Mouse (Mus musculus) G1E (cell line): ENCODE data around the gene March9. TPM values are rescaled to one million over a fixed set of nuclear protein-coding genes. Genes with fewer than 3 reads are reported as not detected.
A peak's percentile ranks its signal among the peaks of the same experiment; 100 is the strongest.

ENCODE experiments used
- ATAC-seq: 2 replicates; pipeline ENCODE4 v1.8.0; 2016; ENCODE audit warnings: mild to moderate bottlenecking; ENCODE audit not compliant: insufficient number of reproducible peaks, poor library complexity, low FRiP score, severe bottlenecking; ENCODE audit errors: extremely low read depth
- DNase-seq: peaks from one replicate; pipeline ENCODE4 v3.0.0; 2012; ENCODE audit warnings: low spot score
- H3K27me3 ChIP-seq: 2 replicates; pipeline ENCODE4 v1.6.1; 2012; ENCODE audit warnings: mild to moderate bottlenecking, low read length, inconsistent platforms; ENCODE audit not compliant: insufficient read depth
- H3K36me3 ChIP-seq: replicated peaks from 2 replicates; pipeline ENCODE3; 2012; ENCODE audit warnings: mild to moderate bottlenecking, inconsistent platforms
- H3K4me1 ChIP-seq: 2 replicates; pipeline ENCODE4 v1.6.1; 2012; ENCODE audit warnings: low read depth, low read length, inconsistent platforms, mixed read lengths; ENCODE audit not compliant: insufficient read depth
- H3K4me3 ChIP-seq: 2 replicates; pipeline ENCODE4 v1.5.1; 2012; ENCODE audit warnings: low read depth, mild to moderate bottlenecking, inconsistent platforms, low read length, moderate library complexity, mixed read lengths
- H3K9me3 ChIP-seq: replicated peaks from 2 replicates; pipeline ENCODE4 v1.6.1; 2012; ENCODE audit warnings: inconsistent platforms
- CTCF ChIP-seq: IDR thresholded peaks from 2 replicates; pipeline ENCODE4 v1.5.1; 2012; ENCODE audit warnings: low read depth, low read length, inconsistent platforms, mixed read lengths
- GATA1 ChIP-seq: IDR thresholded peaks from 2 replicates; pipeline ENCODE4 v1.6.1; 2012; ENCODE audit warnings: borderline replicate concordance, low read length, inconsistent platforms, mixed read lengths
- GATA2 ChIP-seq: IDR thresholded peaks from 2 replicates; pipeline ENCODE4 v1.6.1; 2012; ENCODE audit warnings: low read depth, low read length, inconsistent platforms, borderline replicate concordance
- POLR2AphosphoS5 ChIP-seq: IDR thresholded peaks from 2 replicates; pipeline ENCODE4 v1.6.1; 2012; ENCODE audit warnings: low read depth, low read length, inconsistent platforms; ENCODE audit not compliant: insufficient replicate concordance
- TAL1 ChIP-seq: conservative IDR thresholded peaks from 2 replicates; pipeline ENCODE4 v1.6.1; 2012; ENCODE audit warnings: low read depth, low read length, inconsistent platforms, mixed read lengths
- polyA plus RNA-seq: library from polyadenylated mRNA; stranded (reverse); fragments of >175 nt; gene quantifications from 2 replicates; pipeline ENCODE4 v1.2.3, GENCODE M21; 2012
- total RNA-seq, 2 experiments: library from RNA; stranded (forward) in 1 of 2; stranded (reverse) in 1 of 2; fragments of 200-1000 nt in 1 of 2; fragments of >200 nt in 1 of 2; fragmentation: Nextera tagmentation in 1 of 2; gene quantifications; 2 replicates each; pipeline ENCODE4 v1.2.3; 2014 to 2017

Gene March9
- total and polyA plus RNA-seq, 3 experiments = 0.63 to 1.3 (median 1.1) TPM

DNA sequence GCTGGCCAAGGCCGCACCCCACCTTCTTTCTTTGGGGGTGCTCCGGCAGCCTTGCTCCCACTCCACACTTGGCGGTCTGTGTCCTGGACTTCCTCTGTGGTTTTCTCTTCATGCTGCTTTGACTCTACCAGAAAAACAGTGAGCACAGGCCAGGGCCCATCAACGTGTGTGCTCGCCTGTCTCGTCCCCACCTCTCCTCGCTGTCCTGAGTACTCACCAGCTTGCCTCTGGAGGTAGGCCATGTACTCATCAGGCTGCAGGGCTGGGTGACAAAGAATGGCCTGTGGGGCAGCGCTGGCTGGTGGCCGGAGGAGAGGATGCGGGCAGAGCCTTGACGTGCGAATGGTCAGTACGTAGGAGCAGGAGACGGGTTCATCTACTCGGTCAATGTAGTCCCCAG lies 39.9 kb upstream of the March9 start:
- Histone ChIP-seq H3K27me3 (no peaks in the 10 kb centered on the region), H3K4me1 (peaks cover 34% of the 10 kb centered on the region), H3K4me3 (peak overlapping the region; percentile 25; the same call in 1 of the 2 replicates), H3K9me3 (no peaks in the 10 kb centered on the region), H3K36me3 (peaks cover 96% of the 10 kb centered on the region)
- DNase-seq (no peak), ATAC-seq (no peak)
- no peak for TF ChIP-seq POLR2AphosphoS5
- TF ChIP-seq TAL1 = no peak
- no peak for TF ChIP-seq GATA2
- no peak for TF ChIP-seq CTCF
- TF ChIP-seq GATA1 = no peak

DNA sequence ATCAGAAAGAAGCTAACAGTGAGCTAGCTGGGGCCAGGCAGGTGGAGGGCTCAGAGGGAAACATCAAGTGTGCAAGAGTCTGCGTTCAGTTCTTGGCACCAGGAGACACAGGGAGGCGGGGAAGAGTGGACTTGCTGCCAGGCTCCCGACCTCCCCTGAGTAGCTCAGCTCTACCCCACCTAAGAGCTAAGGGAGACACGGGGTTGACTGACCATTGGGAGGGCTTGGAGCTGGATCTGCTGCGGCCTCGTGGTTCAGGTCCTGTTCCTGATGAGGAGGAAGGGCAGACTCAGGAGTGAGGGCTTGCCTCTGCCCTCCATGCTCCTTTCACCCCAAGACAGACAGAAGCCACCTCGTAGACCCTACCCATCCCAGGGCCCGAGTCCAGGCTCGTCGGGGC lies 39.2 kb upstream of the March9 start:
- Histone ChIP-seq H3K27me3 (no peaks in the 10 kb centered on the region), H3K36me3 (peaks cover 96% of the 10 kb centered on the region), H3K4me1 (peaks cover 34% of the 10 kb centered on the region), H3K4me3 (no peak overlapping the region), H3K9me3 (no peaks in the 10 kb centered on the region)
- TF ChIP-seq GATA2 (no peak), CTCF (no peak), TAL1 (no peak), POLR2AphosphoS5 (no peak), GATA1 (no peak)
- DNase-seq = no peak
- no peak for ATAC-seq

DNA sequence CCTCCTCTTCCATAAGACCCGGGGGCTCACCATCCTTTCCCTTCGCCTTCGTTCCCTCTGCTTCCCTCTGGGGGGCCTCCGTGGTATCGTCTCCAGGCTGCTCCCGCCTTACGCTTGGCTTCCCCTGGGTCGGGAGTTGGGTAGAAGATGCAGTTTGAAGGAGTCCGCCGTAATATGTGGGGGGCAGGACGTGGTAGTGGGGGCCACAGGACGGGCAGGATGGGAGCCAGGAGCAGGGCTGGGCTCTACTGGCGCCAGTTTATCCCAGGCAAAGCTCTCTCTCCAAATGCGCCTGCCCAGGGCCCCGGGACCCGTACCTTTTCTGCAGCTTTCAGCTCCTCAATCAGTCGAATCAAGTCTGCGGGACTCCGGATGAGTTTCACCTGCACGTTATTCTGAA lies 38.5 kb upstream of the March9 start:
- ATAC-seq = no peak

DNA sequence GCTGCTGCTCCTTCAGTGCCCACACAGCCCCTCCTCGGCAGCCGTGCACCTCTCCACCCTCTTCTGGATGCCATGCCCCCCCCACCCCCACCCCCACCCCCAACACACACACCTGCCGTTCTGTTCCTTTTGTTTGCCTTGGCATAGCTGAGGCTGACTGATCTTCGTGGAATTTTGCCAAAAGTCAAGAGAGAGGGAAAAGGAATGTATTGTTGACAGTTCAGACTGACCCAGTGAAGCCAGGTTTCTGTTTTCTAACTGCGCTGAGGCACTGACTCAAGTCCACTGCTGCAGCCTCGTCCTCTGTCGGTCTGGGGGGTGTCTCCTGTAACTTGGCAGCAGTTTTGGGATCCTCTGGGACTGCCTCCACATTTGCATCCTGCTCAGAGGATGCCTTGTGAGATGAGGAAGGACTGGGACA lies 34.4 kb upstream of the March9 start:
- H3K4me3 ChIP-seq = no peak overlapping the region
- DNase-seq (no peak), ATAC-seq (no peak)
- peaks cover 28% of the 10 kb centered on the region for H3K27me3 ChIP-seq
- peaks cover 26% of the 10 kb centered on the region for H3K4me1 ChIP-seq
- TF ChIP-seq CTCF = no peak
- H3K36me3 ChIP-seq = peaks cover 63% of the 10 kb centered on the region
- peaks cover 5% of the 10 kb centered on the region for H3K9me3 ChIP-seq

More for the DNA sequence above, 38.5 kb upstream of the March9 start:
- Histone ChIP-seq H3K27me3 (no peaks in the 10 kb centered on the region), H3K4me1 (peaks cover 30% of the 10 kb centered on the region), H3K36me3 (peaks cover 96% of the 10 kb centered on the region), H3K9me3 (no peaks in the 10 kb centered on the region), H3K4me3 (no peak overlapping the region)
- no peak for DNase-seq
- no peak for TF ChIP-seq POLR2AphosphoS5

DNA sequence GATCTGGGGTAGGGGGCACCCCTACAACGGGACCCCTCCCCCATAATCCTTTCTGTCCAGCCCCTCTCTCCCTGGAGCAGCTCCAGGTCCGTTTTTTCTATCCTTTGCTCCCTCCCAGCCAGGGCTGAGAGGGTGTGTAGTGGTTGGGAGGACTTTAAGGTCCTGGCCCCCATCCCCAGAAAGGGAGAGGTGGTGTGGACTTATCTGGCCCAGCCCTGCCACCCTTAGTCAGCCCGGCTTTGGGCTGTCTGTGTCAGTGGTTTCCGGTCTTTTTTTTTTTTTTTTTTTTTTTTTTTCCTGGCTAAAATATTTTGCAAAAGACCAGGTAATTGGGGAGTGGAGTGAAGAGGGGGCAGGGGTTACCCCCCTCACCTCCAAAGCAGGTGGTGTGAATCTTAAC lies 32.8 kb upstream of the March9 start:
- H3K36me3 ChIP-seq = peaks cover 46% of the 10 kb centered on the region
- ATAC-seq (no peak), DNase-seq (no peak)
- peaks cover 19% of the 10 kb centered on the region for H3K4me1 ChIP-seq
- H3K27me3 ChIP-seq = peaks cover 40% of the 10 kb centered on the region
- no peak overlapping the region for H3K4me3 ChIP-seq
- TF ChIP-seq CTCF (no peak), GATA1 (no peak), TAL1 (no peak), GATA2 (no peak), POLR2AphosphoS5 (no peak)
- peaks cover 5% of the 10 kb centered on the region for H3K9me3 ChIP-seq

DNA sequence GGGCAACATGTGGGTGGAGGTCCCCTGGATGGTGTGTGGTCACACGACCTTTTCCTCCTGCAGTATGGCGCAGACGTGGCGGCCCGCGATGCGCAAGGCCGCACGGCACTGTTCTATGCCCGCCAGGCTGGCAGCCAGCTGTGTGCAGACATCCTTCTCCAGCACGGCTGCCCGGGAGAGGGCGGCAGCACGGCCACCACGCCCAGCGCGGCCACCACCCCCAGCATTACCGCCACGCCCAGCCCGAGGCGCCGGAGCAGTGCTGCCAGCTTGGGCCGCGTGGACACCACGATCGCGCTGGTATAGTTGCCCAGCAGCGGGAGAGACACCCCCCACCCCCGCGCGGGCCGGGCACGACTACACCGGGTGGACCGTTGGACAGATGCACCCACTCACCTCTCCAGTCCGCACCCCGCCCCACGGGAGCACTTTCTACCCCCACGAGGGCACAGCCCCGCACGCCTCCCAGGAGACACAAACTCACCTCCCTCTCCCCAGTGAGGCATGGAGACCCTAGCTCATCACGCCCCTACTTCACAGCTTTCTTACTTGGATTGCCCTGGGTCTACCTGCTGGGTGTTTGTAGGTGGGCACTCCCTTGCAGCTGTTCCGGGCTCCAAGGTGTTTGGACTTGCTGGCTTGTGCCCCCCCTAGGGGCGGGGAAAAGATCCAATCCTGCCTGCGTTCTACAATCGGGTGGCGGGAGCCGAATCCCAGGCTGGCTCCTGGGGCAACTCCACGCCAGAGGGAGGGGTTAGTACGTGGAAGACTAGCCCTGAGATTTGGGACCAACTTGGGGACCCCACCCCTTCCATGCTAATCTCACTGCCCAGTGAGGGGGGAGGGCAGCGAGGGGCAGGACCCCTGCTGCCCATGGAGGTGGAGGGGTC lies 31.8 kb upstream of the March9 start:
- H3K4me3 ChIP-seq = peak overlapping the region; percentile 59
- H3K9me3 ChIP-seq = peaks cover 5% of the 10 kb centered on the region
- H3K36me3 ChIP-seq = peaks cover 36% of the 10 kb centered on the region
- ATAC-seq (no peak), DNase-seq (no peak)
- peaks cover 19% of the 10 kb centered on the region for H3K4me1 ChIP-seq
- TF ChIP-seq POLR2AphosphoS5 (no peak), CTCF (no peak), GATA2 (no peak), GATA1 (no peak), TAL1 (no peak)
- peaks cover 47% of the 10 kb centered on the region for H3K27me3 ChIP-seq
